Mouse (Mus musculus) central nervous system, embryonic 11.5 days (tissue): ENCODE results near the gene Shmt1. TPM values are rescaled to one million over a fixed set of nuclear protein-coding genes. Genes with fewer than 3 reads are reported as not detected.

ENCODE experiments used
- polyA plus RNA-seq: library from polyadenylated mRNA; depleted of rRNA; stranded (reverse); fragments of >200 nt; gene quantifications from 2 replicates; pipeline ENCODE4 v1.2.3, GENCODE M21; 2012; rRNA removed

Shmt1 gene
- 36.1 and 36.3 TPM in 2 replicates for polyA plus RNA-seq

GRCm38 (mm10) chr11:60811618-60812017, at the start of gene Shmt1:
Gene Shmt1 (minus strand): TSS chr11:60811718.

GRCm38 (mm10) chr11:60830433-60831052, 19.0 kb upstream of the Shmt1 start, which contains the start of gene Dhrs7b:
Gene Dhrs7b (plus strand): TSS chr11:60830631.

GRCm38 (mm10) chr11:60776829-60777740, 34.4 kb downstream of the Shmt1 start, which contains the start of the genes Top3a and Smcr8:
Gene Top3a (minus strand): TSS chr11:60777365.
Gene Smcr8 (plus strand): TSS chr11:60777524.

Other genes with a start within 250 kb of the Shmt1 start
- gene Llgl1, start 112.0 kb downstream of the Shmt1 start, polyA plus RNA-seq, result 107 and 133 TPM in 2 replicates
- gene Flii, start 84.5 kb downstream of the Shmt1 start, polyA plus RNA-seq, result 101 and 103 TPM in 2 replicates
- 15.7 and 17.4 TPM in 2 replicates for gene Mief2, start 83.3 kb downstream of the Shmt1 start, polyA plus RNA-seq
- 15.9 and 17.1 TPM in 2 replicates for gene Top3a, start 34.4 kb downstream of the Shmt1 start, polyA plus RNA-seq
- 8.9 and 11.0 TPM in 2 replicates for gene Smcr8, start 34.2 kb downstream of the Shmt1 start, polyA plus RNA-seq
- gene Dhrs7b, start 18.9 kb upstream of the Shmt1 start, polyA plus RNA-seq, result 10.2 and 16.1 TPM in 2 replicates
- 58.6 and 66.9 TPM in 2 replicates for gene Tmem11, start 67.6 kb upstream of the Shmt1 start, polyA plus RNA-seq
- 14.0 and 27.5 TPM in 2 replicates for gene Natd1, start 103.0 kb upstream of the Shmt1 start, polyA plus RNA-seq
- 16.7 and 23.8 TPM in 2 replicates for gene Map2k3, start 120.3 kb upstream of the Shmt1 start, polyA plus RNA-seq
- 0.95 and 2.4 TPM in 2 replicates for gene Kcnj12, start 210.8 kb upstream of the Shmt1 start, polyA plus RNA-seq